Mouse (Mus musculus): Measurements from ENCODE around the gene Inafm2. TPM values are rescaled to one million over a fixed set of nuclear protein-coding genes. Genes with fewer than 3 reads are reported as not detected.

Gene Inafm2
- polyA plus RNA-seq, 2 experiments: 7.9 to 24.4 TPM

GRCm38 (mm10) chr2:118749341-118749884 lies 3.9 kb downstream of the Inafm2 start:
- Histone ChIP-seq H3K27ac (replicated peaks; ENCODE audit: low read depth, low read length) (0 out of 2 replicates have a peak overlapping the region, but pooled peaks have one; percentile 8), H3K36me3 (ENCODE audit: control insufficient read depth, insufficient read depth, low read length) (no peaks in the 10 kb centered on the region; the same call in 1 of the 2 replicates), H3K4me3 (replicated peaks; ENCODE audit: low read length) (no peak overlapping the region), H3K9me3 (ENCODE audit: control insufficient read depth, low read length) (no peaks in the 10 kb centered on the region), H3K4me2 (replicated peaks; ENCODE audit: low read depth, low read length, severe bottlenecking) (no peak overlapping the region; the same call in 1 of the 2 replicates), H3K27me3 (ENCODE audit: control insufficient read depth, insufficient read depth, low read length) (0 out of 2 replicates have a peak, but pooled peaks cover 6% of the 10 kb centered on the region), H3K9ac (ENCODE audit: low read depth, low read length, severe bottlenecking) (no peak overlapping the region), H3K4me1 (ENCODE audit: control insufficient read depth, insufficient read depth, low read length) (peaks cover 42% of the 10 kb centered on the region)
- DNase-seq (ENCODE audit: low spot score) (no peak), ATAC-seq (ENCODE audit: low FRiP score, low read depth) (no peak)
- 52% methylated on average over 10 of the region's 10 CpGs for WGBS
- TF ChIP-seq POLR2A (IDR thresholded peaks at IDR 0.05; ENCODE audit: borderline replicate concordance, extremely low read depth, insufficient read depth, insufficient read length): no peak

GRCm38 (mm10) chr2:118750476-118750875 lies 4.9 kb downstream of the Inafm2 start:
- Histone ChIP-seq H3K4me2 (replicated peaks; ENCODE audit: low read depth, low read length, severe bottlenecking) (no peak overlapping the region), H3K4me3 (replicated peaks; ENCODE audit: low read length) (no peak overlapping the region), H3K4me1 (ENCODE audit: control insufficient read depth, insufficient read depth, low read length) (peaks cover 38% of the 10 kb centered on the region), H3K27me3 (ENCODE audit: control insufficient read depth, insufficient read depth, low read length) (no peaks in the 10 kb centered on the region), H3K36me3 (ENCODE audit: control insufficient read depth, insufficient read depth, low read length) (no peaks in the 10 kb centered on the region; the same call in 1 of the 2 replicates), H3K27ac (replicated peaks; ENCODE audit: low read depth, low read length) (no peak overlapping the region), H3K9ac (ENCODE audit: low read depth, low read length, severe bottlenecking) (no peak overlapping the region), H3K9me3 (ENCODE audit: control insufficient read depth, low read length) (no peaks in the 10 kb centered on the region)
- DNase-seq (ENCODE audit: low spot score): no peak
- WGBS: 60% methylated on average over 8 of the region's 8 CpGs
- no peak for TF ChIP-seq POLR2A (IDR thresholded peaks at IDR 0.05; ENCODE audit: borderline replicate concordance, extremely low read depth, insufficient read depth, insufficient read length)
- no peak for ATAC-seq (ENCODE audit: low FRiP score, low read depth)

DNA sequence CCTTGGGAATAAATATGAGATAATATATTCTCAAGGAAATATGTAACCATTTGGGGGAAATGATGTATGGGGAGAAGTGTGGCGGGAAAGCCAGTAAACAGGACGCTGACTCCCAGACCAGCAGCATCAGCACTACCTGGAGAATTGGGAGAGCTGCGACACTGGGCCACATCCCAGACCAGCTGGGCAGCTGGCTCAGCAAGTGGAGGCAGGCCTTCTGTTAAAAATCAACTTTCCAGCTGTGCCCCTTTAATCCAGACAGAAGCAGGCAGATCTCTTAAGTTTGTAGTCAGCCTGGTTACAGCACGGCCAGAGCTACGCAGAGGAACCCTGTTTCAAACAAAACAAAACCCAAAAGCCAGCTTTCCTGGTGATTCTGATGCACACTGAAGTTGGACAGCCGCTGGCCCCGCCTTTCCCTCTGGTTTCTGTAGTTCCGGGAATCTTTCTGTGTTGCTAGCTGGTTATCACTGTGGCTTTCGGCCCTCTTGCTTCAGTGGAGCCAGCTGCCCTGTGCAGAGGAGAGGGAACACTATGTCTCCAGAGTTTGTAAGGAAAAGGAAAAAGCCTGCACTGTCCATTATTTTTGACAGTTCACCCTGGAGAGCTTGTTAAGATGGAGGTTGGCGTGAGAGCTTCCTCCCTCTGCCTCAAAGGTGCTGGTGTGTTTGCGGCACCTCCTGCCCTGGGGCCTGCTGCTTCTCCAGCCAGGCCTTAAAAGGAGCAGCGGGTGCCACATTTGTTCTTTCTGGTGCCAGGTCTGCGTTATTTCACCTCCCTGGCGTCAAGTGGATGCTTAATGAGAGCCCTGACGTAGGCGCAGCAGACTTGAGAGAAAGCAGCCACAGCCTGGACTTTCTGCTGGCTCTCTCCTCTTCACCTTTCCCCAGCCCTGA lies 6.6 kb downstream of the Inafm2 start:
- ATAC-seq (ENCODE audit: low FRiP score, low read depth) (no peak), DNase-seq (ENCODE audit: low spot score) (no peak)
- Histone ChIP-seq H3K9me3 (ENCODE audit: control insufficient read depth, low read length) (no peaks in the 10 kb centered on the region), H3K4me2 (replicated peaks; ENCODE audit: low read depth, low read length, severe bottlenecking) (no peak overlapping the region), H3K4me3 (replicated peaks; ENCODE audit: low read length) (no peak overlapping the region), H3K9ac (ENCODE audit: low read depth, low read length, severe bottlenecking) (no peak overlapping the region), H3K27ac (replicated peaks; ENCODE audit: low read depth, low read length) (no peak overlapping the region), H3K36me3 (ENCODE audit: control insufficient read depth, insufficient read depth, low read length) (no peaks in the 10 kb centered on the region; the same call in 1 of the 2 replicates), H3K4me1 (ENCODE audit: control insufficient read depth, insufficient read depth, low read length) (peaks cover 33% of the 10 kb centered on the region), H3K27me3 (ENCODE audit: control insufficient read depth, insufficient read depth, low read length) (no peaks in the 10 kb centered on the region)
- 54% methylated on average over 16 of the region's 16 CpGs for WGBS
- TF ChIP-seq POLR2A (IDR thresholded peaks at IDR 0.05; ENCODE audit: borderline replicate concordance, extremely low read depth, insufficient read depth, insufficient read length): no peak

- Histone ChIP-seq H3K9me3 (ENCODE audit: control insufficient read depth, low read length) (no peaks in the 10 kb centered on the region), H3K36me3 (ENCODE audit: control insufficient read depth, insufficient read depth, low read length) (no peaks in the 10 kb centered on the region; the same call in 1 of the 2 replicates), H3K27ac (replicated peaks; ENCODE audit: low read depth, low read length) (no peak overlapping the region), H3K4me3 (replicated peaks; ENCODE audit: low read length) (no peak overlapping the region), H3K27me3 (ENCODE audit: control insufficient read depth, insufficient read depth, low read length) (no peaks in the 10 kb centered on the region), H3K4me1 (ENCODE audit: control insufficient read depth, insufficient read depth, low read length) (peaks cover 27% of the 10 kb centered on the region), H3K9ac (ENCODE audit: low read depth, low read length, severe bottlenecking) (no peak overlapping the region), H3K4me2 (replicated peaks; ENCODE audit: low read depth, low read length, severe bottlenecking) (no peak overlapping the region)
- ATAC-seq (ENCODE audit: low FRiP score, low read depth) (no peak), DNase-seq (ENCODE audit: low spot score) (no peak)
- TF ChIP-seq POLR2A (IDR thresholded peaks at IDR 0.05; ENCODE audit: borderline replicate concordance, extremely low read depth, insufficient read depth, insufficient read length): no peak
- 42% methylated on average over 3 of the region's 4 CpGs for WGBS
Observed at GRCm38 (mm10) chr2:118752792-118753108, 7.2 kb downstream of the Inafm2 start.

GRCm38 (mm10) chr2:118754143-118754542 lies 8.6 kb downstream of the Inafm2 start:
- Histone ChIP-seq H3K4me2 (replicated peaks; ENCODE audit: low read depth, low read length, severe bottlenecking) (no peak overlapping the region), H3K9me3 (ENCODE audit: control insufficient read depth, low read length) (no peaks in the 10 kb centered on the region), H3K4me1 (ENCODE audit: control insufficient read depth, insufficient read depth, low read length) (peaks cover 18% of the 10 kb centered on the region), H3K4me3 (replicated peaks; ENCODE audit: low read length) (no peak overlapping the region), H3K27me3 (ENCODE audit: control insufficient read depth, insufficient read depth, low read length) (no peaks in the 10 kb centered on the region), H3K9ac (ENCODE audit: low read depth, low read length, severe bottlenecking) (no peak overlapping the region), H3K27ac (replicated peaks; ENCODE audit: low read depth, low read length) (no peak overlapping the region), H3K36me3 (ENCODE audit: control insufficient read depth, insufficient read depth, low read length) (no peaks in the 10 kb centered on the region)
- no peak for DNase-seq (ENCODE audit: low spot score)
- no peak for ATAC-seq (ENCODE audit: low FRiP score, low read depth)
- WGBS: 91% methylated on average over 5 of the region's 5 CpGs
- no peak for TF ChIP-seq POLR2A (IDR thresholded peaks at IDR 0.05; ENCODE audit: borderline replicate concordance, extremely low read depth, insufficient read depth, insufficient read length)

Measured in limb, embryonic 14.5 days (tissue).